Mouse (Mus musculus) forebrain, embryonic 16.5 days (tissue): ENCODE measurements at regions not wholly inside any gene's neighbourhood (a gene's known extent, or its start where the extent isn't known, plus 50 kb on each side); places are given as distances from the start of the nearest gene placed in this dataset.
"Not testable (repeated sequence)": the region's sequence is repeated elsewhere in the genome, so short reads cannot be mapped to it uniquely, and the experiment has no call there.

ENCODE experiments used
- ATAC-seq: fragments of 200-750 bp; cut with Nextera tagmentation; 2 replicates; pipeline ENCODE4 v1.8.0; 2017; ENCODE audit warnings: mild to moderate bottlenecking, moderate library complexity
- H3K27ac ChIP-seq: fragments of 300-500 bp; sonication (generic); 2 replicates; pipeline ENCODE4 v1.5.1; 2014; ENCODE audit warnings: low read length, control low read depth
- H3K27me3 ChIP-seq: fragments of 300-500 bp; sonication (generic); replicated peaks from 2 replicates; pipeline ENCODE4 v1.6.1; 2014; ENCODE audit warnings: low read length; ENCODE audit not compliant: control insufficient read depth, insufficient read depth
- H3K36me3 ChIP-seq: fragments of 300-500 bp; sonication (generic); 2 replicates; pipeline ENCODE4 v1.6.1; 2014; ENCODE audit not compliant: control insufficient read depth, insufficient read depth
- H3K4me1 ChIP-seq: fragments of 300-500 bp; sonication (generic); replicated peaks from 2 replicates; pipeline ENCODE4 v1.6.1; 2014; ENCODE audit warnings: low read length; ENCODE audit not compliant: control insufficient read depth, insufficient read depth
- H3K4me2 ChIP-seq: fragments of 300-500 bp; sonication (generic); 2 replicates; pipeline ENCODE4 v1.6.1; 2014; ENCODE audit warnings: mild to moderate bottlenecking, low read length, control low read depth
- H3K4me3 ChIP-seq: fragments of 300-500 bp; sonication (generic); replicated peaks from 2 replicates; pipeline ENCODE4 v1.5.1; 2014; ENCODE audit warnings: mild to moderate bottlenecking, low read length, control low read depth
- H3K9ac ChIP-seq: fragments of 300-500 bp; sonication (generic); replicated peaks from 2 replicates; pipeline ENCODE4 v1.6.1; 2014; ENCODE audit warnings: low read depth, low read length, control low read depth
- H3K9me3 ChIP-seq: fragments of 300-500 bp; sonication (generic); 2 replicates; pipeline ENCODE4 v1.6.1; 2016; ENCODE audit warnings: low read length; ENCODE audit not compliant: control insufficient read depth
- WGBS: fragments of 180-500 bp; shearing (Covaris S2); extraction: QIAGEN DNeasy Blood & Tissue Kit; methylation state at CpG from one replicate; pipeline ENCODE4 v1.1.7; 2014; 5-methylcytosine and 5-hydroxymethylcytosine counted together

GRCm38 (mm10) chr5:148803772-148804171, 125.3 kb downstream of the Katnal1 start:
- no peaks in the 10 kb centered on the region for H3K36me3 ChIP-seq
- no peaks in the 10 kb centered on the region for H3K27me3 ChIP-seq
- H3K9me3 ChIP-seq, result no peaks in the 10 kb centered on the region
- no peak overlapping the region for H3K9ac ChIP-seq
- H3K4me2 ChIP-seq, result no peak overlapping the region
- ATAC-seq, result no peak
- no peak overlapping the region for H3K4me3 ChIP-seq
- WGBS, result 88% methylated on average over 14 of the region's 14 CpGs
- H3K4me1 ChIP-seq, result peaks cover under 1% of the 10 kb centered on the region; the same call in 1 of the 2 replicates
- no peak overlapping the region for H3K27ac ChIP-seq

- H3K27me3 ChIP-seq, result no peaks in the 10 kb centered on the region
- no peaks in the 10 kb centered on the region for H3K9me3 ChIP-seq
- ATAC-seq, result no peak
- H3K4me3 ChIP-seq, result no peak overlapping the region
- H3K4me2 ChIP-seq, result no peak overlapping the region
- no peaks in the 10 kb centered on the region for H3K36me3 ChIP-seq
- no peak overlapping the region for H3K9ac ChIP-seq
- WGBS, result 68% methylated on average over 9 of the region's 9 CpGs
- no peak overlapping the region for H3K27ac ChIP-seq
- no peaks in the 10 kb centered on the region for H3K4me1 ChIP-seq
Measured at GRCm38 (mm10) chr5:148802720-148803119, 126.4 kb downstream of the Katnal1 start.

GRCm38 (mm10) chr5:148798541-148798940, 130.6 kb downstream of the Katnal1 start:
- Histone ChIP-seq H3K9me3 (no peaks in the 10 kb centered on the region), H3K27me3 (no peaks in the 10 kb centered on the region)
- 71% methylated on average over 6 of the region's 6 CpGs for WGBS

GRCm38 (mm10) chr5:148796072-148796471, 133.0 kb downstream of the Katnal1 start:
- no peaks in the 10 kb centered on the region for H3K9me3 ChIP-seq
- 63% methylated on average over 4 of the region's 4 CpGs for WGBS
- no peak overlapping the region for H3K9ac ChIP-seq
- no peak overlapping the region for H3K4me2 ChIP-seq
- H3K27ac ChIP-seq, result no peak overlapping the region
- H3K36me3 ChIP-seq, result no peaks in the 10 kb centered on the region
- no peak for ATAC-seq
- H3K4me3 ChIP-seq, result no peak overlapping the region
- H3K27me3 ChIP-seq, result no peaks in the 10 kb centered on the region
- H3K4me1 ChIP-seq, result peaks cover 3% of the 10 kb centered on the region; the same call in 1 of the 2 replicates

More at GRCm38 (mm10) chr5:148798541-148798940, 130.6 kb downstream of the Katnal1 start:
- Histone ChIP-seq H3K9ac (no peak overlapping the region), H3K27ac (no peak overlapping the region), H3K36me3 (no peaks in the 10 kb centered on the region), H3K4me3 (no peak overlapping the region), H3K4me2 (no peak overlapping the region), H3K4me1 (no peaks in the 10 kb centered on the region)
- no peak for ATAC-seq

- Histone ChIP-seq H3K27me3 (no peaks in the 10 kb centered on the region), H3K9ac (no peak overlapping the region), H3K9me3 (no peaks in the 10 kb centered on the region), H3K27ac (no peak overlapping the region), H3K4me1 (peaks cover 4% of the 10 kb centered on the region; the same call in 1 of the 2 replicates), H3K36me3 (no peaks in the 10 kb centered on the region), H3K4me3 (no peak overlapping the region), H3K4me2 (no peak overlapping the region)
- no peak for ATAC-seq
- 33% methylated on average over 15 of the region's 15 CpGs for WGBS
Measured at GRCm38 (mm10) chr5:148794465-148794864, 134.7 kb downstream of the Katnal1 start.

GRCm38 (mm10) chr5:148792736-148793440, 136.2 kb downstream of the Katnal1 start:
- Histone ChIP-seq H3K9me3 (no peaks in the 10 kb centered on the region), H3K36me3 (no peaks in the 10 kb centered on the region), H3K4me1 (peaks cover 12% of the 10 kb centered on the region), H3K9ac (no peak overlapping the region), H3K27me3 (no peaks in the 10 kb centered on the region), H3K4me2 (no peak overlapping the region; the same call in 1 of the 2 replicates), H3K27ac (no peak overlapping the region), H3K4me3 (no peak overlapping the region)
- WGBS, result 9% methylated on average over 14 of the region's 14 CpGs
- ATAC-seq, result no peak

GRCm38 (mm10) chr5:148791651-148792050, 137.5 kb downstream of the Katnal1 start:
- Histone ChIP-seq H3K4me1 (peaks cover 17% of the 10 kb centered on the region), H3K9me3 (no peaks in the 10 kb centered on the region), H3K9ac (no peak overlapping the region), H3K27me3 (no peaks in the 10 kb centered on the region), H3K27ac (no peak overlapping the region), H3K4me2 (no peak overlapping the region), H3K4me3 (no peak overlapping the region), H3K36me3 (no peaks in the 10 kb centered on the region)
- 79% methylated on average over 6 of the region's 6 CpGs for WGBS
- ATAC-seq, result no peak

GRCm38 (mm10) chr5:148790343-148790742, 138.8 kb downstream of the Katnal1 start:
- H3K36me3 ChIP-seq, H3K4me2 ChIP-seq, H3K9ac ChIP-seq, ATAC-seq, H3K27ac ChIP-seq, H3K27me3 ChIP-seq, H3K9me3 ChIP-seq, H3K4me3 ChIP-seq: not testable (repeated sequence)
- 84% methylated on average over 6 of the region's 6 CpGs for WGBS
- H3K4me1 ChIP-seq, result peaks cover 17% of the 10 kb centered on the region

- H3K27me3 ChIP-seq, result no peaks in the 10 kb centered on the region
- no peak overlapping the region for H3K4me2 ChIP-seq
- no peak overlapping the region for H3K27ac ChIP-seq
- H3K36me3 ChIP-seq, result no peaks in the 10 kb centered on the region
- no peak overlapping the region for H3K4me3 ChIP-seq
- H3K9ac ChIP-seq, result no peak overlapping the region
- WGBS, result 83% methylated on average over 5 of the region's 5 CpGs
- H3K4me1 ChIP-seq, result peaks cover 17% of the 10 kb centered on the region
- no peaks in the 10 kb centered on the region for H3K9me3 ChIP-seq
- ATAC-seq, result no peak
Measured at GRCm38 (mm10) chr5:148789823-148790222, 139.3 kb downstream of the Katnal1 start.
